Mouse (Mus musculus) kidney, embryonic 16.5 days (tissue): ENCODE data around the gene Cep170. TPM values are rescaled to one million over a fixed set of nuclear protein-coding genes. Genes with fewer than 3 reads are reported as not detected.

Experiments
- ATAC-seq: fragments of 200-750 bp; cut with Nextera tagmentation; 2 replicates; pipeline ENCODE4 v1.8.0; 2017; ENCODE audit warnings: moderate TSS enrichment; ENCODE audit not compliant: low FRiP score, low TSS enrichment
- H3K27ac ChIP-seq: fragments of 300-500 bp; sonication (generic); 2 replicates; pipeline ENCODE4 v1.5.1; 2014; ENCODE audit warnings: low read length
- H3K27me3 ChIP-seq: fragments of 300-500 bp; sonication (generic); 2 replicates; pipeline ENCODE4 v1.6.1; 2014; ENCODE audit warnings: low read length, control low read depth, mixed read lengths; ENCODE audit not compliant: insufficient read depth
- H3K36me3 ChIP-seq: fragments of 300-500 bp; sonication (generic); 2 replicates; pipeline ENCODE4 v1.6.1; 2014; ENCODE audit warnings: low read length, control low read depth, mixed read lengths; ENCODE audit not compliant: insufficient read depth
- H3K4me1 ChIP-seq: fragments of 300-500 bp; sonication (generic); 2 replicates; pipeline ENCODE4 v1.6.1; 2014; ENCODE audit warnings: low read length, control low read depth, mixed read lengths; ENCODE audit not compliant: insufficient read depth
- H3K4me2 ChIP-seq: fragments of 300-500 bp; sonication (generic); replicated peaks from 2 replicates; pipeline ENCODE4 v1.6.1; 2014; ENCODE audit warnings: low read depth, low read length
- H3K4me3 ChIP-seq: fragments of 300-500 bp; sonication (generic); 2 replicates; pipeline ENCODE4 v1.5.1; 2014; ENCODE audit warnings: mild to moderate bottlenecking, low read length
- H3K9ac ChIP-seq: fragments of 300-500 bp; sonication (generic); replicated peaks from 2 replicates; pipeline ENCODE4 v1.6.1; 2014; ENCODE audit warnings: low read length
- H3K9me3 ChIP-seq: fragments of 300-500 bp; sonication (generic); 2 replicates; pipeline ENCODE4 v1.6.1; 2016; ENCODE audit warnings: low read length, control low read depth
- WGBS: fragments of 180-500 bp; shearing (Covaris S2); extraction: QIAGEN DNeasy Blood & Tissue Kit; methylation state at CpG from one replicate; pipeline ENCODE4 v1.1.7; 2014; 5-methylcytosine and 5-hydroxymethylcytosine counted together
- polyA plus RNA-seq: library from polyadenylated mRNA; unstranded; fragments of >200 nt; fragmentation: Nextera tagmentation; extraction: Ambion mirVana; gene quantifications from 2 replicates; pipeline ENCODE4 v1.2.1, GENCODE M21; 2015

The Cep170 gene
- polyA plus RNA-seq, 1 experiment from 2014 or later = 14.6 TPM

DNA sequence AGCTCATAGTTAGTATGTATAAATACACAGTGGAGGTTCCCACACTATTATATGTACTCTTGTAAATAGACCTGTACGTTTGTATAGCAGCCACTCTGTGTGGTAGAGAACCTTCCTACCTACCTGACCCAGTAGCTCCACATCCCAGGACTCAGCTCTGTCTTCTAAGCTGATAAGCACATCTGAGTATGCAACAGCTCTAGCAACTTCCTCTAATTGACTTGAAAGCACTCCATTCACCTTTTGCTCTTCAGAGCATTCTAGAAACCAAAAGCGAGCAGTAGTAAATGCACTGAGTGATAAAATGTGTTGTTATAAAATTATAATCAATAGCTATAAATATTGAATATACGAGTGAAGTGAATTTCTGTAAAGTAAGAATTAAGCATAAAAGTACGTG is 13.1 kb upstream of the Cep170 start:
- no peaks in the 10 kb centered on the region for H3K36me3 ChIP-seq
- WGBS = 93% methylated on average over 4 of the region's 4 CpGs
- no peak for ATAC-seq

DNA sequence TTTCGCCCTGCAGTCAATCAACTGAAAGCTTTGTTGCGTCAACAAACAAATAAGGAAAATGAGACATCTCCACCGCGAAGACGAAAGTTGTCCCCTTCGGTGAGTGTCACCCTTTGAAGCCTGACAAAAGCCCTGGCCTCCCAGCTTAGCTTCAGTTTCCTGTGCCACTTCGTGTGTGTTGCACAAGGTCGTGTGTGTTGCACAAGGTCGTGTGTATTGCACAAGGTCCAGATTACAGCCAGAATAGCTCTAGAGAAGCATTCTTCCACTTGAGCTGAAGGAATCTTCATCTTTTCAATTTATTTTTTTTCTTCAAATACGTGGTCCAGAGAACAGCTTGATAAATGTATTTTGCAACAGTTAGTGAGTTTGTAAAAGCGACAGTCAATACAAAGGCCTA is 12.3 kb upstream of the Cep170 start:
- H3K4me2 ChIP-seq = no peak overlapping the region
- no peaks in the 10 kb centered on the region for H3K27me3 ChIP-seq
- 88% methylated on average over 11 of the region's 11 CpGs for WGBS
- no peaks in the 10 kb centered on the region for H3K4me1 ChIP-seq
- H3K9me3 ChIP-seq = no peaks in the 10 kb centered on the region
- no peak overlapping the region for H3K9ac ChIP-seq
- no peak overlapping the region for H3K27ac ChIP-seq
- no peaks in the 10 kb centered on the region for H3K36me3 ChIP-seq
- no peak overlapping the region for H3K4me3 ChIP-seq
- ATAC-seq = no peak

More for the DNA sequence above, 13.1 kb upstream of the Cep170 start:
- H3K9ac ChIP-seq = no peak overlapping the region
- H3K4me2 ChIP-seq = no peak overlapping the region
- no peaks in the 10 kb centered on the region for H3K4me1 ChIP-seq
- H3K27ac ChIP-seq = no peak overlapping the region
- H3K9me3 ChIP-seq = no peaks in the 10 kb centered on the region
- no peaks in the 10 kb centered on the region for H3K27me3 ChIP-seq
- no peak overlapping the region for H3K4me3 ChIP-seq

DNA sequence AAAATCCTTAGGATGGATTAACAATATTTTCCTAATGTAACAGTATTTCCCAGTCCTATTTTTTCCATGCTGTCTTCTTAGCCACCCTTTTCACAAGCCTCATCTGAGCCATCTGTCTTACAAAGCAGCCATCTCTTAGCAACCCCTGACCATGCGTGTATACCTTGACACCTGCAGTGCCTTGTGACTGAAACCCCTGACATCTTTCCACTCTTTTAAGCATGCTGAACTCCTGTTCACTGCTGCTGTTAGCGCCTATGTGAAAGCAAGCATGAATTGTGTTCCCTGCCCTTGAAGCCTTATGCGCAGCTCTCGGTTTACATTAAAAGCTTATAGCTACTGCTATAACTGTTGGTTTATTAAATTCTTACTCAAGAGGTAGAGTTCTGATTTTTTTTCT is 11.2 kb upstream of the Cep170 start:
- Histone ChIP-seq H3K4me1 (no peaks in the 10 kb centered on the region), H3K4me2 (no peak overlapping the region), H3K27me3 (no peaks in the 10 kb centered on the region), H3K9ac (no peak overlapping the region), H3K9me3 (no peaks in the 10 kb centered on the region), H3K27ac (no peak overlapping the region), H3K4me3 (no peak overlapping the region), H3K36me3 (no peaks in the 10 kb centered on the region)
- 90% methylated on average over 4 of the region's 4 CpGs for WGBS
- no peak for ATAC-seq

DNA sequence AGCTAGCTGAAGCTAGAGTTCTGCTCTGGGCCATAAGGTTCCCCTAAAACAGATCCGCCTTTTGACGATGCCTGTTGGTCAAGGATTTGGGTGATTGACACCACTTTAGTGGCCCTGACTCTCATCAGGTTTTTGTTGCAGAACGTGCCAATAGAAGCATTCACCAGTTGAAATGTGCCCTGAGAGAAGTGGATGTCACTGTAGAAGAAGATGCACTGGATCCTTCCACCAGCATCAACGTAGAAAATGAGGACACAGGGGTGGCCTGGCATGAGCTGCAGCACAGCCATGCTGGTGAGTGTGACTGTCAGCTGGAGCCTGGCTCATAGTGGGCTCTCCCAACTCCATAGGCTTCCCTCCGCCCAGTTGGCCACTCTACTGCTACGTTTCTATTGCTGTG is 10.7 kb upstream of the Cep170 start:
- Histone ChIP-seq H3K9me3 (no peaks in the 10 kb centered on the region), H3K27ac (no peak overlapping the region), H3K27me3 (no peaks in the 10 kb centered on the region), H3K4me3 (no peak overlapping the region), H3K4me1 (no peaks in the 10 kb centered on the region), H3K36me3 (no peaks in the 10 kb centered on the region), H3K9ac (no peak overlapping the region), H3K4me2 (no peak overlapping the region)
- 80% methylated on average over 6 of the region's 6 CpGs for WGBS
- ATAC-seq = no peak

DNA sequence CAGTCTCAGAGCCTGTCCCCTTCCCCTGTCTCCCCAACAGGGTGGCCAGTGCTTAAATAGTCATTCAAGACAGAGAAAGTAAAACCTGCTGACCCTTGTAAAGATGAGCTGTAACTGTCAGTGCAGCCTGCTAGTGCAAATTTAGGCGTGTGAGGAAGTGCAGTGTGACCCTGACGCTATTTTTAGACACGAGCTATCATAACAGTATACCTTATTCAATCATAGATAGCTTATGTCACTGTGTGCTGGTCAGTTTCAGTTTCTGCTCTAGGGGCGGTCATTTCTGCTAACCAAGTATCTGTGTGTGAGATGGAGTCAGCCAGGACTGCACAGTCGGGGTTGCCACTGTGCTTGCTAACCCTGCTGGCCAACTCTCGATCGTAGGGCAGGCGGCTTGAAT is 10.0 kb upstream of the Cep170 start:
- Histone ChIP-seq H3K36me3 (no peaks in the 10 kb centered on the region), H3K9ac (no peak overlapping the region), H3K27ac (no peak overlapping the region), H3K4me3 (no peak overlapping the region), H3K4me2 (no peak overlapping the region), H3K4me1 (no peaks in the 10 kb centered on the region), H3K9me3 (no peaks in the 10 kb centered on the region), H3K27me3 (no peaks in the 10 kb centered on the region)
- whole genome bisulfite sequencing = 78% methylated on average over 8 of the region's 8 CpGs
- no peak for ATAC-seq

DNA sequence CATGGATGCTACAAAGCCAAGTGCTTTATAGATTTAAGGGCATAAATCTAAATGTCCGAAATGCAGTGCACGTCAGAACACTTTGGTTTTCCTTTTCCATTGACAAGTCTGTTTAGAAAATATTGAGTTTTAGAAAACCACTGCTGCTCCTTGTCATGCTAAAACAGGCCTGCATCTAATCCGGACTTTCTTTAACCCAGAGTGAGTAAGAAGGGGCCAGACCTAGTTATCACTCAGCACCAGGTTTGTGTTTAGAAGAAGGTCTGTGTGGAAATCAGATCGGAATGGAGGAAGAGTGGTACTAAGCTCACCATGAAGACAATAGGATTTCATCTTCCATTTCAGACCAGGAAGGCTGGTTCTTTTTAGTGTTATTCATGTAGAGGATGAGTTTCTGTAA is 9.1 kb upstream of the Cep170 start:
- Histone ChIP-seq H3K27ac (no peak overlapping the region), H3K27me3 (no peaks in the 10 kb centered on the region), H3K36me3 (no peaks in the 10 kb centered on the region), H3K9ac (no peak overlapping the region), H3K4me2 (no peak overlapping the region), H3K9me3 (no peaks in the 10 kb centered on the region), H3K4me1 (no peaks in the 10 kb centered on the region), H3K4me3 (no peak overlapping the region)
- 73% methylated on average over 4 of the region's 4 CpGs for WGBS
- no peak for ATAC-seq

DNA sequence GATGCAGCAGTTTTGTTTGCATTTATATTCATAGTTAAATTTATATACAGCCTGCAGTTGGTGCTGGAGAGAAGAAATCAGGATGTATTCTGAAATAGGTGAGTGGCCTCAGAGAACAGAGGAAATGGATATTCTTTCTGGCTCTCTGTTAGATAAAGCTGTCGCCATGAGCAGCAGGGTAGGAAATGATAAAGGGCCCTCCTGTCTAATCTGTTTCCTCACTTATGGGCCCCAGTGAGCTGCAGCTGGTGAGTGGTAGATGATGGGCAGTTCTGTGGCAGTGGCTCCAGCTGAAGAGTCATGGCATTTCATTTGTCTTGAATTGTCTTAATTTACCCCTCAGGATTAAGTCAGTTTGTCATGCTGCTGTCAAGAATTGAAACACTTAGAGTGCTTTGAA is 8.1 kb upstream of the Cep170 start:
- 37% methylated on average over 1 of the region's 1 CpGs for WGBS
- no peak for ATAC-seq

DNA sequence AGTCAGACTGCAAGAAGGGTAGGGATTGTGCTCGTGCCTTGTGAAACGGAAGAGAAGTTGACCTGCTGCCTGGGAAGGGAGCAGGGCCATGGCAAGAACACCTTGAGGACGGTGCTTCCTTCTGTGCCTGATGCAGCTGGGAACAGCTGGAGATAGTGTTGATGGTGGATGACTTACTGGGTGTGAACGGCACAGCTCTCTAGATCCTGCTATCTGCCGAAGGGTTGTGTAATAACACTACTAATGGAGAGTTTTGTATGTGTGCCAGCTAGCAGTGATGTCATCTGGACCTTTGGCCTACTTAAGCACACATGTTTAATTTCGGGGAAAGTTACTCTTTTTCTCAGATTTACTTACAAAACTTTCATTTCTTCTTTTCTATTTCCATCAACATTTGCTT is 4.9 kb upstream of the Cep170 start:
- Histone ChIP-seq H3K36me3 (no peaks in the 10 kb centered on the region), H3K4me3 (no peak overlapping the region), H3K9me3 (no peaks in the 10 kb centered on the region), H3K27me3 (no peaks in the 10 kb centered on the region), H3K4me2 (no peak overlapping the region), H3K9ac (no peak overlapping the region), H3K4me1 (0 out of 2 replicates have a peak, but pooled peaks cover 4% of the 10 kb centered on the region), H3K27ac (no peak overlapping the region)
- no peak for ATAC-seq
- WGBS = 63% methylated on average over 6 of the region's 6 CpGs

More for the DNA sequence above, 8.1 kb upstream of the Cep170 start:
- Histone ChIP-seq H3K9me3 (no peaks in the 10 kb centered on the region), H3K4me2 (no peak overlapping the region), H3K27ac (no peak overlapping the region), H3K4me1 (no peaks in the 10 kb centered on the region), H3K4me3 (no peak overlapping the region), H3K27me3 (no peaks in the 10 kb centered on the region), H3K36me3 (no peaks in the 10 kb centered on the region), H3K9ac (no peak overlapping the region)

DNA sequence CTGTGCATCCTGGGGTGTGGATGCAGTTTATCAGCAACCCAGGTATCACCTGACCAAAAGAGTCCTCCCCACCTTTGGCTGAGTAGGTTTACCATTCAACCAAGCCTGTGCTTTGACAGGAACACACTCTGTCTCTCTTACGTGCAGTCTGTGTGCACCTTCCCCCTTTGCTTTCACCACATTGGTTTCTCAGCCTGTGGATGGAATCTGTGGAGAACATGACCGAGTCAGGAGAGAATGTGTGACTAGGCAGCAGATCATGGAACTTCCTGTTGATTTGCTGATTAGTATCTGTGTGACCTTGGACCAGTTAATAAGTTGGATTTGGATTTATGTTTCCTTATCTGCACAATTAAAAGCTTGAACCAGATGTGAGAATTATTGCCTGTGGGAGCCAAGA is 4.3 kb upstream of the Cep170 start:
- no peaks in the 10 kb centered on the region for H3K36me3 ChIP-seq
- H3K27me3 ChIP-seq = no peaks in the 10 kb centered on the region
- H3K9ac ChIP-seq = no peak overlapping the region
- 60% methylated on average over 2 of the region's 2 CpGs for WGBS
- H3K4me1 ChIP-seq = 0 out of 2 replicates have a peak, but pooled peaks cover 4% of the 10 kb centered on the region
- no peak for ATAC-seq
- no peak overlapping the region for H3K27ac ChIP-seq
- no peak overlapping the region for H3K4me2 ChIP-seq
- no peak overlapping the region for H3K4me3 ChIP-seq
- no peaks in the 10 kb centered on the region for H3K9me3 ChIP-seq

DNA sequence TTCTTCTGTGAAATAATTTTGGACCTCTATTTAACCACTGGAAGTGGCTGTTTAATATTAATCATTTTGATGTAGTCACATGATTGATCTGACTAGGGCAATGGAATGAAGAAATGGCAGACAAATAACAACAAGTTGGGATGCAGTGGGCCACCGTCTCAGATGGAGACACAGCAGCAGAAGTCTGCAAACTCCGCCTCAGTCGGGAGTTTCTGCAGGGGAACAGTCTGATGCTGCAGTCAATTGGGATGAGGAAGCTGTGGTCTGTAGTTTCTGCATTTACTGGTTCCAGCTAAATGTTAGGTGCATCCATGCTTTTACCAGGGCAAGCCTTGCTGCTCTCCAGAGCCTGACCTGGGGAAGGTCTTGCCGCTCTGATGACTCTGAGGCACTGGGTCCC is 2.9 kb upstream of the Cep170 start:
- 83% methylated on average over 4 of the region's 4 CpGs for WGBS
- H3K4me1 ChIP-seq = peaks cover 8% of the 10 kb centered on the region
- no peak overlapping the region for H3K4me3 ChIP-seq
- H3K9ac ChIP-seq = no peak overlapping the region
- H3K9me3 ChIP-seq = no peaks in the 10 kb centered on the region
- no peak overlapping the region for H3K27ac ChIP-seq
- H3K4me2 ChIP-seq = no peak overlapping the region
- H3K36me3 ChIP-seq = no peaks in the 10 kb centered on the region
- H3K27me3 ChIP-seq = no peaks in the 10 kb centered on the region
- ATAC-seq = no peak
